Mouse (Mus musculus) heart, embryonic 15.5 days (tissue): ENCODE measurements around the gene Gm28053. TPM values are rescaled to one million over a fixed set of nuclear protein-coding genes. Genes with fewer than 3 reads are reported as not detected.

ENCODE experiments used
- ATAC-seq: fragments of 200-750 bp; cut with Nextera tagmentation; replicated peaks from 2 replicates; pipeline ENCODE4 v1.8.0; 2017; ENCODE audit warnings: low read depth, moderate TSS enrichment; ENCODE audit not compliant: insufficient number of reproducible peaks, insufficient read depth, low FRiP score
- H3K27ac ChIP-seq: fragments of 300-500 bp; sonication (generic); 2 replicates; pipeline ENCODE4 v1.5.1; 2015; ENCODE audit warnings: mild to moderate bottlenecking, inconsistent platforms
- H3K27me3 ChIP-seq: fragments of 300-500 bp; sonication (generic); 2 replicates; pipeline ENCODE4 v1.6.1; 2015; ENCODE audit warnings: inconsistent platforms
- H3K36me3 ChIP-seq: fragments of 300-500 bp; sonication (generic); 2 replicates; pipeline ENCODE4 v1.6.1; 2015; ENCODE audit warnings: mild to moderate bottlenecking, inconsistent platforms
- H3K4me1 ChIP-seq: fragments of 300-500 bp; sonication (generic); replicated peaks from 2 replicates; pipeline ENCODE4 v1.6.1; 2015; ENCODE audit warnings: inconsistent platforms
- H3K4me2 ChIP-seq: fragments of 300-500 bp; sonication (generic); 2 replicates; pipeline ENCODE4 v1.6.1; 2015; ENCODE audit warnings: inconsistent platforms, mild to moderate bottlenecking, moderate library complexity
- H3K4me3 ChIP-seq: fragments of 300-500 bp; sonication (generic); 2 replicates; pipeline ENCODE4 v1.5.1; 2015; ENCODE audit warnings: mild to moderate bottlenecking, inconsistent platforms
- H3K9ac ChIP-seq: fragments of 300-500 bp; sonication (generic); 2 replicates; pipeline ENCODE4 v1.6.1; 2015; ENCODE audit warnings: mild to moderate bottlenecking, inconsistent platforms
- H3K9me3 ChIP-seq: fragments of 300-500 bp; sonication (generic); replicated peaks from 2 replicates; pipeline ENCODE4 v1.6.1; 2016; ENCODE audit warnings: inconsistent platforms
- WGBS: fragments of 180-500 bp; shearing (Covaris S2); methylation state at CpG from one replicate; pipeline ENCODE4 v1.1.7; 2015; ENCODE audit warnings: mixed read lengths; 5-methylcytosine and 5-hydroxymethylcytosine counted together
- polyA plus RNA-seq: library from polyadenylated mRNA; unstranded; fragments of >200 nt; fragmentation: Nextera tagmentation; extraction: Ambion mirVana; gene quantifications from 2 replicates; pipeline ENCODE4 v1.2.1, GENCODE M21; 2015

The Gm28053 gene
- polyA plus RNA-seq, 1 experiment from 2014 or later, result 3.3 TPM

DNA sequence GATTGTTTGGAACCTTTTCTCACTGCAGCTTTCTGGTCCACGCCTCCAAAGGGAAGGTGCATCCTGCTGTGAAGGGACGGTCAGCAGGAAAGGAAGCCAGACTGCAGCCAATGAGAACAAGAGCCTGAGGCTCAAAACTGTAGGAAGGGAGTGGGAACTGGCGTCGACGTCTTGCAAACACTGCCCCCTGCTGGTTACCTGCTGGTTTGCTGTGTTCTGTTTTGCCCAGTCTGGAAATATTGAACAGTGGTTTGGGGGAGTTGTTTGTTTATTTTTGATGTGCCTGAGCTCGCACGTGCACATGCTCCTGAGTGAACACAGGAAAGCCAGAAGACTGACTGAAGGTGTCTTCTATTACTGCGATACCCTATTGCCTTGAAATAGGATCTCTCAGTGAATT, 53.6 kb downstream of the Gm28053 start:
- Histone ChIP-seq H3K27me3 (no peaks in the 10 kb centered on the region), H3K9ac (no peak overlapping the region), H3K4me1 (no peaks in the 10 kb centered on the region), H3K9me3 (no peaks in the 10 kb centered on the region), H3K4me3 (no peak overlapping the region), H3K27ac (no peak overlapping the region), H3K4me2 (no peak overlapping the region), H3K36me3 (no peaks in the 10 kb centered on the region)
- 5% methylated on average over 8 of the region's 8 CpGs for WGBS
- no peak for ATAC-seq

DNA sequence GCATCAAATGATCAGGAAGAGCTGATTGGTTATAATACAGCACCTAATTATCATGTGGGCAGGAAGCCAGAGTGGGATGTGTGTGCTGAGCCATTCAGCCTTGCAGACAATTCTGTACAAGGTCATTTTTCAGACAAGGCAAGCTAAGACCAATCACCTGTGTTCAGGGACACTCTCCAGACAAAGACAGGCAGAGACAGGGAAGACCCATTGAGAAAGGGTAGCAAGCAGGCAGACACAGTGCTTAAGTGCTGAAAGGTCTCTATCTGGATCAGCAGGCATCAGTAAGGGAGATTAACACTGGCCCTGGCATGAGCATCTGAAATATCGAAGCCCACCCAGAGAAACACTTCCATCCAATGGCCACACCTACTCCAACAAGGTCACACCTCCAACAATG, 66.0 kb downstream of the Gm28053 start:
- Histone ChIP-seq H3K9ac (no peak overlapping the region), H3K27ac (no peak overlapping the region), H3K36me3 (no peaks in the 10 kb centered on the region), H3K4me1 (no peaks in the 10 kb centered on the region), H3K4me2 (no peak overlapping the region), H3K27me3 (no peaks in the 10 kb centered on the region), H3K9me3 (no peaks in the 10 kb centered on the region), H3K4me3 (no peak overlapping the region)
- no peak for ATAC-seq
- 92% methylated on average over 1 of the region's 1 CpGs for WGBS

DNA sequence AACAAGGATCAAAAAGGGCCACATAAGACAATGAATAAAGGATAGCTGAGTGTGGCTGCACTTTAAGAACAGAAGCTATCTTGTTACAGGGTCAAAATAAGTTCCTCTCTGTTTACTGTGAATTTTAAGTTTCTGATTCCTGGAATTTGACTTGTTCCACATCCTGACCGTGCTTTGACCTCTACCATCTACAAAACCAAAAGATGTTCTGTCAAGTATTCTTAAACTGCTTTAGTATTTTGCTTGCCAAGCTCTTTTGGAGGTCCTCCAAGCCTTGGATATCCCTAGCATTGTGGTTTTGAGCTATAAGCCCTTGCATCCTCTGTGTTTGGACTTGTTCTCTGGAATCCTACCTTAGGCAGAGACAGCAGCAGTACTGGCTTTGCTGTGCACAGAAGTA, 66.8 kb downstream of the Gm28053 start:
- Histone ChIP-seq H3K9ac (no peak overlapping the region), H3K27ac (0 out of 2 replicates have a peak overlapping the region, but pooled peaks have one; percentile 8), H3K27me3 (no peaks in the 10 kb centered on the region), H3K4me1 (no peaks in the 10 kb centered on the region), H3K4me3 (no peak overlapping the region), H3K9me3 (no peaks in the 10 kb centered on the region), H3K36me3 (no peaks in the 10 kb centered on the region), H3K4me2 (no peak overlapping the region)
- no peak for ATAC-seq
- WGBS, result 43% methylated on average over 1 of the region's 1 CpGs

DNA sequence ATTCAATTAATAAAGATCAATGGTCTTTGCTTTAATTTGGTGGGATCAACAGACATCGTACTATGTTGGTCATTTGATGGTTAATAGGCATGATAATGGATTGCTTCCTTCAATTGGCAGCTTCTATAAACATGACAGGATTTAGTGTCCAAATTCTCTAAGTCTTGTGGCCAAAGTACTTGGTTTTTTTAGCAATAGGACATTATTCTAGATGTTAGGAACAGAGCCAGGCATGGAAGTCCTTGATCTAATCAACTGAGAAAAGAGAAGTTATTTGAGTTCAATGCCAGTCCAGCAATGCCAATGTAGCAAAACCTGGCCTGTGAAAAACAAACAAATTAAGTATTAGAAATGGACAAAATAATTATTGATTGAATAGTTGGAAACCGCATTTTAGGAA, 67.2 kb downstream of the Gm28053 start:
- H3K9me3 ChIP-seq, result no peaks in the 10 kb centered on the region
- H3K4me2 ChIP-seq, result no peak overlapping the region
- no peak for ATAC-seq
- H3K9ac ChIP-seq, result no peak overlapping the region
- H3K4me3 ChIP-seq, result no peak overlapping the region
- no peaks in the 10 kb centered on the region for H3K27me3 ChIP-seq
- H3K27ac ChIP-seq, result 0 out of 2 replicates have a peak overlapping the region, but pooled peaks have one; percentile 8
- no peaks in the 10 kb centered on the region for H3K36me3 ChIP-seq
- 68% methylated on average over 2 of the region's 2 CpGs for WGBS
- no peaks in the 10 kb centered on the region for H3K4me1 ChIP-seq

DNA sequence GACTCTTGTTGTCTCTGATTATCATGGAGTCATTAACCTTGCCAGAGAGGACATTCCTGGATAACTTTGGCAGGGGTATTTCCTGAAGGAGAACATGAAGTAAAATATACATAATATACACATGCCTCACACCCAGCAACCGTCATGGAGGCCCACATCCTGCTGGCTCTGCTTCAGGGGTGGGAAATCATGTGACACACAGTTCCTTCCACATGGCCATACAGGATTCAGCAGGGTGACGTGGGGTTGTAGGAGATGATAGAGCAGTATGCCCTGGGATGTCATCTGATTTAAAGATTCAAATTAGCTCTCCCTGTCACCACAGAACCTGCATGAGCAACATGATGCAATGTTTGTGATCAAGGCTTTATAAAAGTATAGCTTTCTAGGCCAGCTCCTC, 69.5 kb downstream of the Gm28053 start:
- H3K4me3 ChIP-seq, result no peak overlapping the region
- H3K4me1 ChIP-seq, result no peaks in the 10 kb centered on the region
- H3K27me3 ChIP-seq, result no peaks in the 10 kb centered on the region
- no peak overlapping the region for H3K27ac ChIP-seq
- ATAC-seq, result no peak
- no peaks in the 10 kb centered on the region for H3K9me3 ChIP-seq
- no peaks in the 10 kb centered on the region for H3K36me3 ChIP-seq
- no peak overlapping the region for H3K9ac ChIP-seq
- 65% methylated on average over 2 of the region's 2 CpGs for WGBS
- H3K4me2 ChIP-seq, result no peak overlapping the region

DNA sequence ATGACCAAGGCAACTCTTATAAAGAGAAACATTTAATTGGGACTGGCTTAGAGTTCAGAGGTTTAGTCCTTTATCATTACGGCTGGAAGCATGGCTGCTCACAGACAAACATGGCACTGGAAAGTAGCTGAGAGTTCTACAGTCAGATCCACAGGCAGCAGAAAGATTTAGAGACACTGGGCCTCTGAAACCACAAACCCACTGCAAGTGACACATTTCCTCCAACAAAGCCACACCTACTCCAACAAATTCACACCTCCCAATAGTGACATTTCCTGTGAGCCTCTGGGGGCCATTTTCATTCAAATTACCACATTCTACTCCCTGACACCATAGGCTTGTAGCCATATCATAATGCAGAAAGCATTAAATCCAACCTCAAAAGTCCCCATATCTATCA, 83.5 kb downstream of the Gm28053 start:
- H3K4me2 ChIP-seq, result no peak overlapping the region
- WGBS, result 58% methylated on average over 1 of the region's 1 CpGs
- H3K9ac ChIP-seq, result no peak overlapping the region

More for the DNA sequence above, 83.5 kb downstream of the Gm28053 start:
- Histone ChIP-seq H3K36me3 (no peaks in the 10 kb centered on the region), H3K4me3 (no peak overlapping the region), H3K9me3 (no peaks in the 10 kb centered on the region), H3K27ac (no peak overlapping the region), H3K27me3 (no peaks in the 10 kb centered on the region), H3K4me1 (no peaks in the 10 kb centered on the region)
- no peak for ATAC-seq

Other genes starting within 250 kb of the Gm28053 start
- 17.5 and 18.6 TPM in 2 replicates for gene Atp6v0e2, start 181.0 kb upstream of the Gm28053 start, polyA plus RNA-seq
- 6.0 and 7.0 TPM in 2 replicates for gene Lrrc61, start 163.8 kb upstream of the Gm28053 start, polyA plus RNA-seq
- 50.4 and 53.8 TPM in 2 replicates for gene Rarres2, start 145.8 kb upstream of the Gm28053 start, polyA plus RNA-seq
- 0.70 TPM in 1 of 2 replicates, not detected in the other for gene Gm45021, start 129.0 kb upstream of the Gm28053 start, polyA plus RNA-seq
- 23.4 and 28.1 TPM in 2 replicates for gene Repin1, start 124.7 kb upstream of the Gm28053 start, polyA plus RNA-seq
- not detected in 2 replicates for gene Gm44965, start 124.7 kb upstream of the Gm28053 start, polyA plus RNA-seq
- gene Zfp775, start 116.5 kb upstream of the Gm28053 start, polyA plus RNA-seq, result 5.7 and 7.3 TPM in 2 replicates
- gene AI854703, start 91.8 kb upstream of the Gm28053 start, polyA plus RNA-seq, result 0.94 and 1.0 TPM in 2 replicates
- gene Gimap8, start 71.4 kb upstream of the Gm28053 start, polyA plus RNA-seq, result 1.6 and 1.7 TPM in 2 replicates
- gene Gimap9, start 42.5 kb upstream of the Gm28053 start, polyA plus RNA-seq, result 7.9 and 10.3 TPM in 2 replicates
- 23.5 and 27.1 TPM in 2 replicates for gene Gimap4, start 34.1 kb upstream of the Gm28053 start, polyA plus RNA-seq
- 32.3 and 35.6 TPM in 2 replicates for gene Gimap6, start 10.4 kb upstream of the Gm28053 start, polyA plus RNA-seq
- 0.23 and 0.27 TPM in 2 replicates for gene Gimap7, start within 50 bp of the Gm28053 start, polyA plus RNA-seq
- 26.4 and 31.6 TPM in 2 replicates for gene Gimap1, start 20.4 kb downstream of the Gm28053 start, polyA plus RNA-seq
- 6.2 and 9.4 TPM in 2 replicates for gene Gimap5, start 27.6 kb downstream of the Gm28053 start, polyA plus RNA-seq
- 0.08 TPM in 1 of 2 replicates, not detected in the other for gene Gimap3, start 52.2 kb downstream of the Gm28053 start, polyA plus RNA-seq
- 59.6 and 88.1 TPM in 2 replicates for gene Tmem176a, start 122.3 kb downstream of the Gm28053 start, polyA plus RNA-seq
- gene Tmem176b, start 122.9 kb downstream of the Gm28053 start, polyA plus RNA-seq, result 191 and 255 TPM in 2 replicates
- gene Aoc1, start 154.3 kb downstream of the Gm28053 start, polyA plus RNA-seq, result not detected in 2 replicates
- gene 1600015I10Rik, start 211.3 kb downstream of the Gm28053 start, polyA plus RNA-seq, result not detected in 2 replicates